Mouse (Mus musculus): ENCODE measurements around the gene Itgav.

DNA sequence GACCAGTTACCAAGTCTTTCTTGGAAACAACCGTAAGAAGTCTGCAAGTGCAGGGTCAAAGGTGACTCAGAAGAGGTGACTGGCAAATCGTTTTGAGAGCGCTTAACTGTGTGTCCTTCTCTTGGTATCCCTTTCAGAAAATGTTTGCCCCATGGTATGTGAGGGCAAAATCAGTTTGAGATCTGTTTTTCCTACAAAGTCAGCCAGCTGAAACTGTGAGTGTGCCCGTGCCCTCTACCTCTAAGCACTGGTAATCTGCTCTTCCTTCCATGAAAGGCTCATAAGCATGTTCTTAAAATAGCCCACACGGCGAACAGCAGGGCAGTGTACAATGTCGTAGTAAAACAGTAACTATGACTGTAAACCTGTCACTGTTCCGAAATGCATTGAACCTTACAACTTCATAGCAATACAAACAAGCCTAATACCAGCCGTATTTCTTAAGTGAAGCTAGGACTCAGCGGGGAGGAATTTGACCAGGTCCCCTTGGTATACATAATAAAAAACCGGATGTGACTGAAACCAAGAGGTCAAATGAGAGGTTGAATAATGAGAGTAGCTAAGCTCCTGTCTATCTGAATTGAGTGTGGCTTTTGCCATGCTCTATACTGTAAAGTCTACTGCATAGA lies 14.2 kb upstream of the Itgav start:
- TF ChIP-seq CTCF (IDR thresholded peaks at IDR 0.05; ENCODE audit: low read depth): no peak
- no peak for TF ChIP-seq EP300 (IDR thresholded peaks at IDR 0.05; ENCODE audit: low read depth)
